Mouse (Mus musculus): Measurements from ENCODE around the gene Rdh5. TPM values are rescaled to one million over a fixed set of nuclear protein-coding genes. Genes with fewer than 3 reads are reported as not detected.

The Rdh5 gene
- total and polyA plus RNA-seq, 2 experiments from 2014 or later = 21.0 to 24.8 TPM

DNA sequence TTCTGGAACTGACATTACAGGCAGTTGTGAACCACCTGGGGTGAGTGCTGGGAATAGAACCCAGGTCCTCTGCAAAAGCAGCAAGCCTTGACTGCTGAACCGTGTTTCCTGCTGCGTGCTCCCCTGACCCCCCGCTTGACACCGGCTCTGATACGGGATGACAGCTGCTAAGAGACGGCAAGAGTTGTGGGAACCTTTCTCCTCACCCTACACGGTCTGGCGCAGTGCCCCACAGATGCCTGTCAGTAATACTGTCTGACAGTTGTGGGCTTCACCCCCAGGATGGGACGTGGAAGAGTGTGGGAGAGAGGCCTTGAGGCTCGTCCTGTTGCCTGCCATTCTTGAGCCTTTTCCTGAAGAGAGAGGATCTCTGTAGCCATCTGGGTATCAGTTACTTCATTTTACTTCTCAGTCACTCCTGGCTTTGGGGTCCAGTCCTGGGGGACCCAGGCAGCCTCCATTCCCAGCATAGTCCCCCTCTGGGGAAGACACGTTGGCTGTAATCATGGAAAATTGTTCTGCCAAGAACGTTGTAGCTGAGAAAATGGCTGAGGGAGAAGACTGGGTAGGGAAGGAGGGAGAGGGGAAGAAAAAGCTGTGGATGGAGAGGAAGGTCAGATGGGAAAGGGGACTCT is 15.2 kb upstream of the Rdh5 start:
- H3K27ac ChIP-seq = peak overlapping the region; percentile 56; the same call in 1 of the 2 replicates
- ATAC-seq = no peak
- H3K4me2 ChIP-seq (ENCODE audit: low read depth, low read length) = 0 out of 2 replicates have a peak overlapping the region, but pooled peaks have one; percentile 2
- peaks cover 18% of the 10 kb centered on the region for H3K4me1 ChIP-seq (ENCODE audit: insufficient read depth, low read length)
- DNase-seq (ENCODE audit: low spot score) = no peak
- H3K9me3 ChIP-seq (ENCODE audit: low read length) = no peaks in the 10 kb centered on the region
- 56% methylated on average over 12 of the region's 12 CpGs for WGBS
- H3K9ac ChIP-seq (replicated peaks; ENCODE audit: low read length) = no peak overlapping the region
- no peaks in the 10 kb centered on the region for H3K27me3 ChIP-seq (ENCODE audit: insufficient read depth, low read length)
- TF ChIP-seq CTCF (IDR thresholded peaks at IDR 0.05; ENCODE audit: low read depth) = no peak
- no peaks in the 10 kb centered on the region for H3K36me3 ChIP-seq (ENCODE audit: insufficient read depth, low read length)
- no peak overlapping the region for H3K4me3 ChIP-seq (ENCODE audit: low read length)

DNA sequence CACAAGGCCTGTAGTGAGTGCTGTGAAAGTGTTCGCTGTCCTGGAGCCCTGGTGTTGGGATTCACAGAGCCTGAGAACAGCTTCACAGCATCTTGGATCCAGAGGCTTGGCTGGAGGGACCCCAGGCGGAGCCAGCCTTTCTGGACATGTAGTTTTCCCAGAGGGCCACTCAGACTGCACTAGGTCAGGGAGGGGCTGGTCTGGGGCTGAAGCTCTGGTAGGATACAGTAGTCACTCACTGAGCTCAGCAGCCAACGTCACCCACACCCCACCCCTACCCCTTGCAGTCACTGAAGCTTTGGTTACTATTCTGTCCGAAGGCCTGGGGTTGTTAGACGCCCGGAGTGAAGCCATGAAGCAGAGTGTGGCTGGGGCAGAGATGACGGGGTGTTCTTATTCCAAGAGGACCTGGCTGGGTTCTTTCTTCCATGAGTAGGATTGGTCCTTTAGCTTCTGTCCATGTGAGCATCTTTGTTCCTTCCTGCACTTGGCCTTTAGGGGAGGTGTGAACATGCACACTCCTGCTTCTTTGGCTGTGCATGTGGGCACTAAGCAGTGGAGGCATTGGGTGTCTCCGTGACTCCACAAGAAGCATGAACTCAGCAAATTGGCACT is 13.2 kb upstream of the Rdh5 start:
- Histone ChIP-seq H3K4me1 (ENCODE audit: insufficient read depth, low read length) (peaks cover 18% of the 10 kb centered on the region), H3K4me2 (ENCODE audit: low read depth, low read length) (peak overlapping the region; percentile 90), H3K36me3 (ENCODE audit: insufficient read depth, low read length) (no peaks in the 10 kb centered on the region), H3K4me3 (ENCODE audit: low read length) (no peak overlapping the region; the same call in 1 of the 2 replicates), H3K9ac (replicated peaks; ENCODE audit: low read length) (no peak overlapping the region), H3K9me3 (ENCODE audit: low read length) (no peaks in the 10 kb centered on the region), H3K27ac (no peak overlapping the region), H3K27me3 (ENCODE audit: insufficient read depth, low read length) (no peaks in the 10 kb centered on the region)
- DNase-seq (ENCODE audit: low spot score) (no peak), ATAC-seq (no peak; the same call in 1 of the 2 replicates)
- WGBS = 66% methylated on average over 8 of the region's 8 CpGs
- no peak for TF ChIP-seq CTCF (IDR thresholded peaks at IDR 0.05; ENCODE audit: low read depth)

DNA sequence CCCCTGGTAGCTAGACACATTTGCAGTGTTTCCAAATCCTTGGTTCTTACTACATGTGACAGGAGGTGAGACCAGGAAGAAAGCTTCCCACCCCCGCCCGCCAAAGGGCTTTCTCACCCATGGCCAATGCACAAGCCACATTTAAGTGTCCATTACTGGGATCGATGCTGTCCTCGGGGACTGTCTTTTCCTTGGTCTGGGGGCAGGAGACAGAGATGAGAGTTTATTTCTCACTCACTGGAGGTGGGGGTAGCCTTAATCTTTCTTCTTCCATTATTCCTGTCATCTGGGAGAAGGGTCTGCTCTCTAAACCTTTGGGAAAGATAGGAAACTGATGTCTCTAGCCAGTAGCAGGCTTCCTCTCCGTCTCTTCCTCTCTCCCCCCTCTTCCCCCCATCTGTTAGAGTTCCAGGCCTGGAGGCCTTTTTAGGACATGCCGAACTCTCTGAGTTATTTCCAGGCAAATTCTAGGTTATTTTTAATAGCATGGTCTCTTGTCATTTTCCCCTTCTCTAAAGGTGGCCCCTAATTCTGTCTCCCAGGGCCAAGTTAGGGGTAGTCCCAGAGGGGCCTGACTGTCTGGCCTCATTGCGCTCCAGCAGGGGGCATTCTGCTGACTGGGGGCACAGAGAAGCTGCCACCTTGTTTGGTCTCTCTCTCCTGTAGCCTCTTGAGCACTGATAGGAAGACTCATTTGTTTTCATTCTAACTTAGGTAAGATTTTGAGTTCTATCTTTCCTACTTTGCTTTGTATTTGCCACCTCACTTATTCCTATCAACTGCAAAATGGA is 12.5 kb upstream of the Rdh5 start:
- DNase-seq (ENCODE audit: low spot score) (no peak), ATAC-seq (no peak)
- Histone ChIP-seq H3K27me3 (ENCODE audit: insufficient read depth, low read length) (no peaks in the 10 kb centered on the region), H3K4me1 (ENCODE audit: insufficient read depth, low read length) (peaks cover 18% of the 10 kb centered on the region), H3K4me3 (ENCODE audit: low read length) (peak overlapping the region; percentile 54), H3K9ac (replicated peaks; ENCODE audit: low read length) (peak overlapping the region; percentile 15), H3K9me3 (ENCODE audit: low read length) (no peaks in the 10 kb centered on the region), H3K4me2 (ENCODE audit: low read depth, low read length) (peak overlapping the region; percentile 90), H3K27ac (no peak overlapping the region; the same call in 1 of the 2 replicates), H3K36me3 (ENCODE audit: insufficient read depth, low read length) (no peaks in the 10 kb centered on the region)
- peak; percentile 27 for TF ChIP-seq CTCF (IDR thresholded peaks at IDR 0.05; ENCODE audit: low read depth)
- WGBS = 55% methylated on average over 7 of the region's 7 CpGs

DNA sequence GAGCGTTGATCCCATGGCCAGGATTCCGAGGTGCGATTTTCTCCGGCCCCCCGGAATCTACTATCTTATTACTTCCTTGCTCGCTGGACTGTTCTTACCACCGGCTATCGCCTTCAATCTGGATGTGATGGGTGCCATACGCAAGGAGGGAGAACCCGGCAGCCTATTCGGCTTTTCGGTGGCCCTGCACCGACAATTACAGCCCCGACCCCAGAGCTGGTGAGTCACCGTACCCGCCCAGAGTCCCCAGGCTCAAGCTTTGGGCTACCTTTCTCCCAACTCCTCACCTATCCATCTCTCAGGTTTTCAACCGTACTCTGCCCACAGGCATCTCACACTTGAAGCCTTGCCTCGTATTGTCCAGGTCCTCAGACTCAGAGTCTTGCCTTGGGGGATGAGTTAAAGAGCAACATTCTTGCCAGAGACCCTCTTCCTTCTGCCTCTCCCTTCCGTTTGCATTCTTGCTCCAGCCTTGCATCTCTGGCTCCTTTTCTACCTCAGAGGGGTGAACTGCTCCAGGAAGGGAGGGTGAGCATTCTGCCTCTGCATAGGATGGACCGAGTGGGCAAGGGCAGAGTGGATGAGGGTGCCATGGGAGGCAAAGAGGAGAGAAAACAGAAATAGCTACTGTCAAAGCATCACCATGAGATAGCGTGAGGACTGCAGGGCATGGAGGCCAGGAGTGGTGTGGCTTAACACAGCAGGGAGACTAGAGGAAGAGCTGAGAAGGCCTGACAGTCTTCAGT is 11.5 kb upstream of the Rdh5 start:
- Histone ChIP-seq H3K4me1 (ENCODE audit: insufficient read depth, low read length) (peaks cover 17% of the 10 kb centered on the region), H3K9me3 (ENCODE audit: low read length) (no peaks in the 10 kb centered on the region), H3K9ac (replicated peaks; ENCODE audit: low read length) (peak overlapping the region; percentile 63), H3K27ac (peak overlapping the region; percentile 41; the same call in 1 of the 2 replicates), H3K4me2 (ENCODE audit: low read depth, low read length) (peak overlapping the region; percentile 90), H3K4me3 (ENCODE audit: low read length) (peak overlapping the region; percentile 54), H3K27me3 (ENCODE audit: insufficient read depth, low read length) (no peaks in the 10 kb centered on the region), H3K36me3 (ENCODE audit: insufficient read depth, low read length) (no peaks in the 10 kb centered on the region)
- TF ChIP-seq CTCF (IDR thresholded peaks at IDR 0.05; ENCODE audit: low read depth) = no peak
- WGBS = 3% methylated on average over 21 of the region's 21 CpGs
- no peak for DNase-seq (ENCODE audit: low spot score)
- ATAC-seq = peak; percentile 13; the same call in 1 of the 2 replicates

DNA sequence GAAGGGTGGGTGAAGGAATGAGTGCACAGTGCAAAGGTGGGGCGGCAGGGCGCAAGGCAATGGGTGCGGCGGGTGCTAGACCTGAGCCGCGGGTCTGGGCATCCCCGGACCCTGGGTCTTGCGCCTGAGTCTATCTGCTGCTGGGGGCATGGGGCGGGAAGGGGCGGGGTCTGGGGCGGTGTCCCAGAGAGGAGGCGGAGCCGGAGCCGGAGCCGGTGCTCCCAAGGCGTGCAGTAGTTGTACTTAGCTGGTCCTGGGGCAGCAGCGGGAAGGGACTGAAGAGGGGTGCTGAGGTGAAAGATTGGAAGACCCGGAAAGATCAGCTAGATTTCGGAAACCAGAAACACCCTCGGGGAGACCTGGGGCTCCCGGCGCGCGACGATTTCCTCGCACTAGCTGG is 10.9 kb upstream of the Rdh5 start, which contains the start of gene Itga7:
Gene Itga7 (plus strand): TSS at position 245 of the 400 bp plus-strand sequence.
- Histone ChIP-seq H3K27me3 (ENCODE audit: insufficient read depth, low read length) (no peaks in the 10 kb centered on the region), H3K27ac (peak within 1 kb of the TSS; percentile 41; the same call in 1 of the 2 replicates), H3K36me3 (ENCODE audit: insufficient read depth, low read length) (no peaks in the 10 kb centered on the region), H3K4me1 (ENCODE audit: insufficient read depth, low read length) (peaks cover 13% of the 10 kb centered on the region; the same call in 1 of the 2 replicates), H3K9me3 (ENCODE audit: low read length) (no peaks in the 10 kb centered on the region), H3K9ac (replicated peaks; ENCODE audit: low read length) (peak within 1 kb of the TSS; percentile 63), H3K4me3 (ENCODE audit: low read length) (peak within 1 kb of the TSS; percentile 54), H3K4me2 (ENCODE audit: low read depth, low read length) (peak within 1 kb of the TSS; percentile 90)
- no peak for TF ChIP-seq CTCF (IDR thresholded peaks at IDR 0.05; ENCODE audit: low read depth)
- DNase-seq (ENCODE audit: low spot score) (peak; percentile 61), ATAC-seq (peak; percentile 76)
- under 1% methylated on average over 26 of the region's 26 CpGs for WGBS

DNA sequence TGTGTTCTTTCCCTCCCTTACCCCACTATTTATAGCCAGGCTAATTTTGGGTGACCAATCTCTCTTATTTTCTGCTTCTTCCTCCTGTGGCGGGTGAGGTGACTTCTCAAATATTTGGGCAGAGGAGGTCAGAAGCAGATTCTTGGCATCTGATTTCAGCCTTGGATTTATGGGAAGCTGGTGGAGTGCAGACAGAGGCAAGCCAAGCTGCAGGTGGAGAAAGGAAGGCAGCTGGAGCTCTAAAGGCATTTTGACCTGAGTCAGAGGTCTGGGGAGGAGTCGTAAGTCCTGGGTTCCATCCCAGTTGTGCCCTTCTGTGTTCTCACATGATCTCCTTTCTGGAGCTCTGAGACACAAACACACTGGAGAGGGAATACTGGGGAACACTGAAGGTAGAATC is 8.8 kb upstream of the Rdh5 start:
- no peak overlapping the region for H3K27ac ChIP-seq
- no peak overlapping the region for H3K9ac ChIP-seq (replicated peaks; ENCODE audit: low read length)
- H3K36me3 ChIP-seq (ENCODE audit: insufficient read depth, low read length) = no peaks in the 10 kb centered on the region
- TF ChIP-seq CTCF (IDR thresholded peaks at IDR 0.05; ENCODE audit: low read depth) = no peak
- no peaks in the 10 kb centered on the region for H3K9me3 ChIP-seq (ENCODE audit: low read length)
- H3K4me3 ChIP-seq (ENCODE audit: low read length) = no peak overlapping the region
- no peaks in the 10 kb centered on the region for H3K27me3 ChIP-seq (ENCODE audit: insufficient read depth, low read length)
- no peak overlapping the region for H3K4me2 ChIP-seq (ENCODE audit: low read depth, low read length)
- WGBS = 77% methylated on average over 2 of the region's 2 CpGs
- DNase-seq (ENCODE audit: low spot score) (no peak), ATAC-seq (no peak)
- H3K4me1 ChIP-seq (ENCODE audit: insufficient read depth, low read length) = peaks cover 4% of the 10 kb centered on the region; the same call in 1 of the 2 replicates
